Mouse (Mus musculus) liver, embryonic 14.5 days (tissue): ENCODE data around the gene Nepro. TPM values are rescaled to one million over a fixed set of nuclear protein-coding genes. Genes with fewer than 3 reads are reported as not detected.
A peak's percentile ranks its signal among the peaks of the same experiment; 100 is the strongest.

Source experiments
- ATAC-seq: fragments of 200-750 bp; cut with Nextera tagmentation; 2 replicates; pipeline ENCODE4 v1.8.0; 2017; ENCODE audit warnings: moderate number of reproducible peaks, mild to moderate bottlenecking, moderate library complexity; ENCODE audit not compliant: insufficient read depth
- DNase-seq, 3 experiments: peaks; one replicate each; pipeline ENCODE4 v3.0.0-alpha.2; 2012 to 2013; ENCODE audit warnings: low read depth in 3 of 3, low spot score in 3 of 3
- H3K27ac ChIP-seq: fragments of 300-500 bp; sonication (generic); 2 replicates; pipeline ENCODE4 v1.5.1; 2014; ENCODE audit warnings: moderate library complexity, mild to moderate bottlenecking, control low read depth, inconsistent platforms
- H3K27me3 ChIP-seq: fragments of 300-500 bp; sonication (generic); 2 replicates; pipeline ENCODE4 v1.6.1; 2014; ENCODE audit warnings: mild to moderate bottlenecking, low read length, moderate library complexity; ENCODE audit not compliant: control insufficient read depth, insufficient read depth
- H3K36me3 ChIP-seq: fragments of 300-500 bp; sonication (generic); replicated peaks from 2 replicates; pipeline ENCODE4 v1.6.1; 2014; ENCODE audit warnings: low read depth; ENCODE audit not compliant: control insufficient read depth, insufficient read depth
- H3K4me1 ChIP-seq, 2 experiments: fragments of 200-500 bp in 1 of 2; fragments of 300-500 bp in 1 of 2; sonication (generic) in 1 of 2; replicated peaks; 2 replicates each; pipeline ENCODE4 v1.6.1; 2012 to 2014; ENCODE audit warnings: antibody characterized with exemption in 1 of 2, inconsistent platforms in 1 of 2, low read length in 1 of 2; ENCODE audit not compliant: control insufficient read depth in 2 of 2, insufficient read depth in 2 of 2
- H3K4me2 ChIP-seq: fragments of 300-500 bp; sonication (generic); 2 replicates; pipeline ENCODE4 v1.6.1; 2014; ENCODE audit warnings: low read depth, mild to moderate bottlenecking, control low read depth, moderate library complexity
- H3K4me3 ChIP-seq, 2 experiments: fragments of 200-500 bp in 1 of 2; fragments of 300-500 bp in 1 of 2; sonication (generic) in 1 of 2; 2 replicates each; pipeline ENCODE4 v1.5.1; 2012 to 2014; ENCODE audit warnings: low read depth in 2 of 2, low read length in 2 of 2, mild to moderate bottlenecking in 2 of 2, control low read depth in 1 of 2, inconsistent platforms in 1 of 2, moderate library complexity in 1 of 2; ENCODE audit not compliant: insufficient read depth in 1 of 2
- H3K9ac ChIP-seq: fragments of 300-500 bp; sonication (generic); replicated peaks from 2 replicates; pipeline ENCODE4 v1.6.1; 2014; ENCODE audit warnings: mild to moderate bottlenecking, control low read depth, moderate library complexity
- H3K9me3 ChIP-seq: fragments of 300-500 bp; sonication (generic); 2 replicates; pipeline ENCODE4 v1.6.1; 2016; ENCODE audit warnings: low read length, mixed read lengths; ENCODE audit not compliant: control insufficient read depth
- CTCF ChIP-seq: IDR thresholded peaks from 2 replicates; pipeline ENCODE4 v1.5.1; 2016; ENCODE audit warnings: antibody characterized with exemption, low read depth, control low read depth
- EP300 ChIP-seq: IDR thresholded peaks from 2 replicates; pipeline ENCODE4 v1.6.1; 2016; ENCODE audit warnings: antibody characterized with exemption, low read depth
- WGBS: fragments of 180-500 bp; shearing (Covaris S2); extraction: QIAGEN DNeasy Blood & Tissue Kit; methylation state at CpG from one replicate; pipeline ENCODE4 v1.1.7; 2014; ENCODE audit not compliant: insufficient replicate concordance; 5-methylcytosine and 5-hydroxymethylcytosine counted together
- polyA plus RNA-seq, 2 experiments: library from polyadenylated mRNA; depleted of rRNA in 1 of 2; stranded (reverse) in 1 of 2; unstranded in 1 of 2; fragments of >200 nt; fragmentation: Nextera tagmentation in 1 of 2; extraction: Ambion mirVana in 1 of 2; gene quantifications; 2 replicates each; pipeline versions ENCODE4 v1.2.1 to v1.2.3; 2012 to 2014

Nepro gene
- polyA plus RNA-seq, 2 experiments: 2.4 to 3.9 TPM

GRCm38 (mm10) chr16:44745866-44746562, 21.9 kb downstream of the Nepro start, which contains the start of gene Gtpbp8:
Gene Gtpbp8 (minus strand): TSS chr16:44746363.
- H3K27me3 ChIP-seq: no peaks in the 10 kb centered on the region
- TF ChIP-seq EP300 (0 out of 2 replicates have a peak, but pooled peaks have one; percentile 22), CTCF (no peak)
- H3K4me2 ChIP-seq: peak within 1 kb of the TSS; percentile 91
- peak within 1 kb of the TSS; percentile 67 for H3K27ac ChIP-seq
- no peaks in the 10 kb centered on the region for H3K9me3 ChIP-seq
- peak within 1 kb of the TSS; percentile 71 for H3K9ac ChIP-seq
- DNase-seq: peak; percentile 66 to 77 (median 69)
- H3K36me3 ChIP-seq: peaks cover 8% of the 10 kb centered on the region; the same call in 1 of the 2 replicates
- peak within 1 kb of the TSS; percentile 78 to 91 for H3K4me3 ChIP-seq
- peak; percentile 94 for ATAC-seq
- peaks cover 8 to 12% of the 10 kb centered on the region in 2 experiments for H3K4me1 ChIP-seq
- WGBS: under 1% methylated on average over 47 of the region's 47 CpGs

GRCm38 (mm10) chr16:44748007-44748406, 23.9 kb downstream of the Nepro start:
- DNase-seq: no peak

DNA sequence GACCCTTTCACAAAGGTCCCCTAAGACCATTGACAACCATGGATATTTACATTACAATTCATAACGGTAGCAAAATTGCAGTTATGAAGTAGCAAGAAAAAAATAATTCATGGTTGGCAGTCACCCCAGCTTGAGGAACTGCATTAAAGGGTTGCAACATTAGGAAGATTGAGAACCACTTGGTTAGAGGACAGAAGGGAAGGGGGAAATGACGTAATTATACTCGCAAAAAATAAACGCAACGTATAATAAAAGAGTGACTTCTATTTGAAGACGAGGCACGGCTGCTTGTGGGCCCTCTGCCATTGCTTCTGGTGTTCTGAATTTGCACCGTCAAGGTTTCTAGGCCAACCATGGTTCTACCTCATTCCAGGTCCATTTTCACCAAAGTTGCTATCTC, 33.6 kb downstream of the Nepro start:
- TF ChIP-seq EP300 (no peak), CTCF (no peak)
- WGBS: 63% methylated on average over 8 of the region's 8 CpGs
- Histone ChIP-seq H3K4me1 (no peaks in the 10 kb centered on the region), H3K27ac (no peak overlapping the region), H3K9ac (no peak overlapping the region), H3K9me3 (no peaks in the 10 kb centered on the region), H3K4me2 (no peak overlapping the region), H3K36me3 (no peaks in the 10 kb centered on the region), H3K27me3 (no peaks in the 10 kb centered on the region), H3K4me3 (no peak overlapping the region)
- ATAC-seq (no peak), DNase-seq (no peak)

More at GRCm38 (mm10) chr16:44748007-44748406, 23.9 kb downstream of the Nepro start:
- peaks cover 8 to 12% of the 10 kb centered on the region in 2 experiments for H3K4me1 ChIP-seq
- 45% methylated on average over 3 of the region's 3 CpGs for WGBS
- no peaks in the 10 kb centered on the region for H3K27me3 ChIP-seq
- no peaks in the 10 kb centered on the region for H3K9me3 ChIP-seq
- TF ChIP-seq EP300 (no peak), CTCF (no peak)
- H3K9ac ChIP-seq: no peak overlapping the region
- H3K27ac ChIP-seq: no peak overlapping the region
- ATAC-seq: no peak
- H3K36me3 ChIP-seq: no peaks in the 10 kb centered on the region
- H3K4me2 ChIP-seq: no peak overlapping the region
- H3K4me3 ChIP-seq: no peak overlapping the region

DNA sequence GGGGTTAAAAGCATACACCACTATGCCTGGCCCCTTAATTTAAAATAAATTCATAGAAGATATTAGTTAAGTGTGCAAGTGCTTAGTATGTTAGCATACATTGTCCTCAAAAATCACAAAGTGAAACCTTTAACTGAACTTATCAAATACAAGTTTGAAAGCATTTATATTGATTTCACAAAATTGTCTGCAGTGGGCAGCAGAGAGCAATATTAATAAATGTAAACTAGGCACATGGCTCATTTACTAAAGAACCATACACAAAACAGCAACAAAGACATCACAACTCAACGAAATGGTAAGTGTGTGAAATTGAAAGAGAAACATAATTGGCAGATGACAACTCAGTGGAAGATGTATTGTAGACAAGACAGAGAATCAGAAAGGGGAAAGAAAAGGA, 37.7 kb downstream of the Nepro start:
- no peaks in the 10 kb centered on the region for H3K9me3 ChIP-seq
- TF ChIP-seq EP300 (no peak), CTCF (peak; percentile 5; the same call in 1 of the 2 replicates)
- no peak overlapping the region for H3K27ac ChIP-seq
- no peak overlapping the region for H3K9ac ChIP-seq
- no peak overlapping the region for H3K4me2 ChIP-seq
- WGBS: 25% methylated on average over 1 of the region's 1 CpGs
- no peaks in the 10 kb centered on the region for H3K36me3 ChIP-seq
- no peak overlapping the region for H3K4me3 ChIP-seq
- DNase-seq (no peak), ATAC-seq (no peak)
- no peaks in the 10 kb centered on the region for H3K27me3 ChIP-seq
- H3K4me1 ChIP-seq: peaks cover 0 to 7% of the 10 kb centered on the region in 2 experiments; a peak in 3 of 4 replicates

GRCm38 (mm10) chr16:44765555-44766319, 41.6 kb downstream of the Nepro start, which contains the start of gene Cd200r1:
Gene Cd200r1 (plus strand): TSS chr16:44765736.
- DNase-seq (no peak), ATAC-seq (peak; percentile 77)
- H3K4me2 ChIP-seq: peak within 1 kb of the TSS; percentile 74
- WGBS: 8% methylated on average over 22 of the region's 22 CpGs
- TF ChIP-seq CTCF (no peak), EP300 (0 out of 2 replicates have a peak, but pooled peaks have one; percentile 15)
- no peaks in the 10 kb centered on the region for H3K36me3 ChIP-seq
- peak within 1 kb of the TSS; percentile 51 for H3K9ac ChIP-seq
- H3K4me1 ChIP-seq: peaks cover 0 to 8% of the 10 kb centered on the region in 2 experiments; a peak in 3 of 4 replicates
- no peak within 1 kb of the TSS for H3K27ac ChIP-seq
- H3K9me3 ChIP-seq: no peaks in the 10 kb centered on the region
- H3K4me3 ChIP-seq: peak within 1 kb of the TSS; percentile 53 to 62
- no peaks in the 10 kb centered on the region for H3K27me3 ChIP-seq
